Mouse (Mus musculus) kidney, adult 18-20 months (tissue): ENCODE measurements around the gene Scn5a.
A peak's percentile ranks its signal among the peaks of the same experiment; 100 is the strongest.

Experiments used
- DNase-seq: peaks from one replicate; pipeline ENCODE4 v3.0.0; 2021

Gene Scn5a

GRCm38 (mm10) chr9:119578636-119579438 is at the start of gene Scn5a:
TSS of gene Scn5a (minus strand) at chr9:119579016.
- peak; percentile 28 for DNase-seq

GRCm38 (mm10) chr9:119627227-119627626 is 48.4 kb upstream of the Scn5a start:
- DNase-seq, result no peak

GRCm38 (mm10) chr9:119624151-119624550 is 45.3 kb upstream of the Scn5a start:
- no peak for DNase-seq

- no peak for DNase-seq
Observed at GRCm38 (mm10) chr9:119614798-119615197, 36.0 kb upstream of the Scn5a start.

- no peak for DNase-seq
Observed at GRCm38 (mm10) chr9:119610563-119611166, 31.8 kb upstream of the Scn5a start.

GRCm38 (mm10) chr9:119606906-119607305 is 28.1 kb upstream of the Scn5a start:
- no peak for DNase-seq

GRCm38 (mm10) chr9:119604607-119605006 is 25.8 kb upstream of the Scn5a start:
- no peak for DNase-seq

GRCm38 (mm10) chr9:119598501-119598900 is 19.7 kb upstream of the Scn5a start:
- DNase-seq, result no peak

- no peak for DNase-seq
Observed at GRCm38 (mm10) chr9:119597332-119597731, 18.5 kb upstream of the Scn5a start.

- DNase-seq, result no peak
Observed at GRCm38 (mm10) chr9:119589592-119589991, 10.8 kb upstream of the Scn5a start.

GRCm38 (mm10) chr9:119588763-119589449 is 10.1 kb upstream of the Scn5a start:
- DNase-seq, result no peak

GRCm38 (mm10) chr9:119580668-119581067 is 1.9 kb upstream of the Scn5a start:
- DNase-seq, result peak; percentile 79

GRCm38 (mm10) chr9:119580187-119580586 is 1.4 kb upstream of the Scn5a start:
- no peak for DNase-seq

- DNase-seq, result no peak
Observed at GRCm38 (mm10) chr9:119578311-119578635, 543 bp downstream of the Scn5a start.

GRCm38 (mm10) chr9:119576977-119577376 is 1.8 kb downstream of the Scn5a start:
- DNase-seq, result no peak

- no peak for DNase-seq
Observed at GRCm38 (mm10) chr9:119575732-119576131, 3.1 kb downstream of the Scn5a start.

GRCm38 (mm10) chr9:119574366-119574765 is 4.5 kb downstream of the Scn5a start:
- DNase-seq, result no peak

- no peak for DNase-seq
Observed at GRCm38 (mm10) chr9:119573009-119573408, 5.8 kb downstream of the Scn5a start.

GRCm38 (mm10) chr9:119571411-119571888 is 7.4 kb downstream of the Scn5a start:
- DNase-seq, result no peak

- no peak for DNase-seq
Observed at GRCm38 (mm10) chr9:119570652-119571051, 8.2 kb downstream of the Scn5a start.

GRCm38 (mm10) chr9:119568732-119569131 is 10.1 kb downstream of the Scn5a start:
- no peak for DNase-seq

GRCm38 (mm10) chr9:119567800-119568199 is 11.0 kb downstream of the Scn5a start:
- DNase-seq, result no peak

- no peak for DNase-seq
Observed at GRCm38 (mm10) chr9:119566214-119566613, 12.6 kb downstream of the Scn5a start.

- no peak for DNase-seq
Observed at GRCm38 (mm10) chr9:119564803-119565202, 14.0 kb downstream of the Scn5a start.
